Mouse (Mus musculus) c-Kit-positive CD71-positive TER-119-positive erythroid progenitor cells, embryonic 14.5 days (primary cell): ENCODE data around the gene Dusp18.
A peak's percentile ranks its signal among the peaks of the same experiment; 100 is the strongest.

ENCODE experiments used
- DNase-seq: peaks from one replicate; pipeline ENCODE4 v3.0.0-alpha.2; 2013; ENCODE audit warnings: low spot score

The Dusp18 gene

GRCm38 (mm10) chr11:3894406-3895281 lies at the start of gene Dusp18, which contains the start of gene 4921536K21Rik:
TSS of gene Dusp18 (plus strand) at chr11:3895240.
TSS of gene 4921536K21Rik (minus strand) at chr11:3895098.
- DNase-seq: peak; percentile 91

DNA sequence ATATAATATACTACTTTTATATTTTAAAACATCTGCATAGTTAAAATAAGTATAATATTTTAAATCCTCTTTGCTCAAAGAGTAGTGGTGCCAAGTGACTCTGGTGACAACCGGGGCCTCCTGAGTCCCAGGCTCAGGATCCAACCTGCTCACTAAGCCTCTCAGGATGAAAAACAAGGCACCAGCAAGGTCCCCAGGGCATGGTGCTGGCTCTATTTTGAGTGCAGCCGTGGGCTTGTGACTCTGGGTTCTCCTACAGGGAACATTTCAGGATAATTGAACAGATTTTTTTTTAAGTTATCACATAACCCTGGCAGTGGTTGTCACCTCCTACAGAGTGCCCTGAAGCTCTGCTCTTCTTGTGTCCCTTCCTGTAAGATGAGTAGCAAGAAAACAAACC lies 48.7 kb upstream of the Dusp18 start:
- no peak for DNase-seq

DNA sequence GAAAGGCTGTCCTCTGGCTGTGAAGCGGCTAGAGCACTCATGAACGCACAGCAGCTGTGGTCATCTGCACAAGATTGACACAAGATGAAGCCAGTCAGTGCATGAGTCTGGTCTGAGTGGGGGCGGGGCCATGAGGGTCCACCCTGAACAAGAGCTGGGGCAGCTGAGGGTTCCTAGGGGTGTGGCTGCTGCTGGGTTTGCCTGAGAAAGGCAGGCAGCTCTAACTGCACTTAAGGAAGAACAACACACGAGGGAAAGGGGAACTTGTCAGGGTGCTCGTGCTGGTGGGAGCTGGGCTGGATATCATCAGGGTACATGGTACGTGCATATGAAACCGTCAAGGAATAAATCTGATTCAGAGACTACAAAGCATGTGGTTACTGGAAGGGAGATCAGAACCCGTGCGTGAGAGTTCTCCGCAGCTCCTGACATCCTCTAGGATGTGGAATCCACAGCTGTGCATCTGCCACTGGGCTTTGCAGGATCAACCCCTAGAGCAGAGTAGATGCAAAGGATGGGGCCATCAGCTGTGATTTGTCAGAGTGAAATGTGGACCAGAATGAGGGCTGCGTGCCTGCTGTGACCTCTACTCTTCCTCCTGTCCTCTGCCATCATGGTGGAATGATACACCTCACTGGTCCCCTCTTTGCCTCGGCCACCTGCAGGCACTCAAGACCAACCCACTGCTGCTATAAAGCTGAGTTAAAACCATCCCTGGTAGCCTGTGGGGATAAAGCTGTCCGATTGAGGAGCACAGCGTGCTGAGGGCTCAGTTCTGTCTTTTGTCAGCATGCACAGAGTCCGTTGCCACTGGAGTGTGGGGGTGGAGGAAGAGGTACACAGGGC lies 45.3 kb upstream of the Dusp18 start:
- no peak for DNase-seq

DNA sequence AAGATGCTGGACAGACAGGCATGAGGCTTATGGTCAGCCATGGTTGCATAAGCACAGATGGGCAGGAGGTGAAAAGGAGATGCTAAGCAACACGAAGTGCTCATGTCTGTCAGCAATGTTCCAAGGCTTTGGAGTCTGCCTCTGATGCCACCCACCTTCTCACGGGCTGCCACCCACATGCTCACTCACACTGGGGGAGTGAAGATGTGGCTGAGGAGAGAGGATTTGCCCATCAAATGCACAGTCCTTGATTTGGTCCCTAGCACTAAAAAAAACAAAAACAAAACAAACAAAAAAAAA lies 44.8 kb upstream of the Dusp18 start:
- no peak for DNase-seq

GRCm38 (mm10) chr11:3850746-3851277 lies 44.2 kb upstream of the Dusp18 start:
- DNase-seq: no peak

DNA sequence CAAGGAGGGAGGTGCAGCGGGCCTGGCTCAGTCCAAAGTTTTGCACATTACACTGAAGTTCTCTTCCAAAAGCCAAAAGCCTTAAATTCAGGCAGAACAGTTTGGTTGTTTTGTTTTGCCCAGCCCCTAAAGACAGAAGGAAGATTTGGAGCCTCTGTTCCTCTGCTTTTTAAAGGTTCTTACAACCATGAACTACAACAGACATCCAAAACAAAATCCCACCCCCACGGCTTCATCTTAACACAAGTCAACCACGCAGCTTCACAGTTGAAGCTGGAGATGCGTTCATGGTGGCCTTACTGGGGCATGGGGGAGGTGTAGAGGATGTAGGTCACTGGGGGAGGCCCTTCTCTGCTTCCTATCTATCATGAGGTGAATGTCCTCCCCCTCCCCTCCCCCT lies 43.2 kb upstream of the Dusp18 start:
- DNase-seq: no peak

DNA sequence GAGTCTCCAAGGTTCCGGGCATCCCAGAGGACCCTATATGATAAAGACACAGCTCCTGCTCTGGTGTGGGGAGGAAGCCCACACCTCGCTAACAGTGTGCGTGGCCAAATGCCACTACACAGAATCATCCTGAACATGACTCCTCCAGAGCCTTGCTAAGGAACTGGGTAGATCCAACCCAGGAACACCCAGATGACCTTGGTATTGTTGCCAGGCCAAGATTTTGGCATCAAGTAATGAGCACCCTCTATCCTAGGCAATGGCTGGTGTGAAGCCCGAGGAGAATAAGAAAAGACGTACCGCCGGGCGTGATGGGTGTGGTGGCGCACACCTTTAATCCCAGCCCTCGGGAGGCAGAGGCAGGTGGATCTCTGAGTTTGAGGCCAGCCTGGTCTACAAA lies 42.0 kb upstream of the Dusp18 start:
- no peak for DNase-seq

GRCm38 (mm10) chr11:3853481-3854034 lies 41.5 kb upstream of the Dusp18 start:
- no peak for DNase-seq

DNA sequence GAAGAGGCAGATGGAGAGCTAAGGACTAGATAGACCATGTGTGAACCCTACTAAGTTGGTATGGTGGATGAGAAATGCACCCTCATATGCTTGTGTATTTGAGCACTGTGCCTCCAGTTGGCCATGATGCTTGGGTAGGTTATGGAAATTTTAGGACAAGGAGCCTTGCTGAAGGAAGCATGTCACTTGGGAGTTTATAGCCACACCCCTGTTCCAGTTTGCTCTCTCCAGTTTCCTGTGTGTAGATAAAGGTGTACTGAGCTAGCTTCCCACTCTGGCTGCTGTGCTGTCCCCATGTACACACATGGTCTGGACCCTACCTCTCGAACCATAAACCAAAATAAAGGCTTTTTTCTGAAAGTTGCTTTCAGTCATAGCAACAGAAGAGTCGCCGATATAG lies 40.9 kb upstream of the Dusp18 start:
- no peak for DNase-seq

- no peak for DNase-seq
Observed at GRCm38 (mm10) chr11:3855846-3856245, 39.2 kb upstream of the Dusp18 start.

GRCm38 (mm10) chr11:3857902-3858301 lies 37.1 kb upstream of the Dusp18 start:
- DNase-seq: no peak

GRCm38 (mm10) chr11:3859778-3860177 lies 35.3 kb upstream of the Dusp18 start:
- no peak for DNase-seq

DNA sequence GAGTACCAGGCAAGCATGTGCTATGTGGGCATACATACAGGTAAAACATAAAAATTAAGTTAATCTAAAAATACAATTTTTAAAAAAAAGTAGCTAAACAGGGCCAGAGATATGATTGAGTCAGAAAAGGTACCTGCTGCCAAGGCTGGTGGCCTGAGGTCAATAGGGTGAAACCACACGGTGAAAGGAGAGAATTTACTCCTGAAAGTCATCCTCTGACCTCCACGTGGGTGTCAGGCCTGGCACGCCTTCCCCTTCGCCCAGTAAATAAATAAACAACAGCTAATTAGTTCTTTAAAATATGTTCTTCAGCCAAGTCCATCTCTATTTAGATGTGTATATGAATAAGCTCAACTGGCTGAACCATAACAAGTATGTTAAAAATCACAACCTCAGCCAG lies 34.7 kb upstream of the Dusp18 start:
- DNase-seq: no peak

DNA sequence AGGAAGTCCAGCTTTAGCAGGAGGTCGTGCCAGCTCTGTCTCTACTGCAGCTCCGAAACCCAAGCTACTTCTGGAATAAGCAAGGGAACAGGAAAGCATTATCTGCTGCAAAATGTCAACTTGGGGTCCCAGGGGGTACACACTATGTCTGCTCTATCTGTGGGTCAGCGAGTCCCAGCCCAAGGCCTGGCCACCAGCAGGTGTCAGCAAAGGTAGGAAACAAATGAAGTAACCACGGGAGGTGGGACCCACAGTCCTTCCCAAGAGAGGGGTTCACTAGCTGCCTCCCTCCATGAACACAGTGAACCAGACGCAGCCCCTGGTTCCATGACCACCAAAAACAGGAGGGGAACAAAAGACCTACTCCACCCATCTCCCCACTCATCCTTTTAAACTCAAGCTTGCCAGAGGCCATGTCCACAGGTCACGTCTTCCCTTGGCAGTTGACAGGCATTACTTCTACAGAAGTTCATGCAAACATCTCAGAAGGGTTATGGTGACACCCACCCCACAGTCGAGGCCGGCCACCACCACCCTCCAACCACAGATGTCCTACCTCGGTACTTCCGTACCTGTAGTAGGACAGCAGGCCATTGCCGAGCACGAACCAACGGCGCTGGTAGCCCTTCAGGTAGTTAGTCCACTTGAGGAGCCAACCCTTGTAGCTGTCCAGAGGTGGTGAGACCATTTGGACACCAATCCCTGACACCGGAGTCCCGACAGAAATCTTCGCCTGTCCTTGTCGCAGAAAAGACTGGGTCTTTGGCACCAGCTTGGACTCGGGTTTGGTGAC lies 32.2 kb upstream of the Dusp18 start:
- DNase-seq: no peak

DNA sequence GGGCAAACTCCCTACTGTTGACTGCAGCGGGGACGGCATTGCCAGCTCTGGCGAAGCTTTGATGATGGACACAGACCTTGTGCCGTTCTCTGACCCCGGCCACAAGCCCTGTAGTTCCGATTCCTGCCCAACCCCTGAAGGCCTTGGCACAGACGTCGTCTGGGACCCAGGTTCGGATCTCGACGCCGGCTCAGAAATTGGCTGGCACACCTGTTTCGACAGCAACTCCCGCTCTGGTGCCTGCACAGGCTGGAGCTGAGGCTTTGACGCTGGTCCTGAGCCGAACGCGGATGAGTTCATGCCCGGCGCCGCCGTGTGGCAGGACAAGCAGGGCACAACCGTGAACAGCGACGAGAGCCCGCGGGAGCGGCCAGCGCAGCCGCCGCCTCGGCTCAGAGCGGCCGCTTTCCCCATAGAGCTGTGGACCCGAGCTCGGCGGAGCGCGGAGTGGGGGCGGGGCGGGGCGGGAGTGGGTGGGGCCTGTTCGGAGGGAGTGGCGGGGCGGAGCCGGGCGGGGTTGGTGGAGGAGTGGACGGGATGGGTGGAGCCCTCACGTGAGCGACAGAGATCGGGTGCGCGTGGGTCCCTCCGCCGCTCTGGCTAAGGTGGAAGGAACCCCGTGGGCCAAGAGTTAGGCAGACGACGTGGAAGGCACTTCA lies 31.5 kb upstream of the Dusp18 start, which contains the start of gene Osbp2:
Gene Osbp2, minus strand, starts transcription at position 450 of the 659 bp plus-strand sequence.
- DNase-seq: peak; percentile 51

DNA sequence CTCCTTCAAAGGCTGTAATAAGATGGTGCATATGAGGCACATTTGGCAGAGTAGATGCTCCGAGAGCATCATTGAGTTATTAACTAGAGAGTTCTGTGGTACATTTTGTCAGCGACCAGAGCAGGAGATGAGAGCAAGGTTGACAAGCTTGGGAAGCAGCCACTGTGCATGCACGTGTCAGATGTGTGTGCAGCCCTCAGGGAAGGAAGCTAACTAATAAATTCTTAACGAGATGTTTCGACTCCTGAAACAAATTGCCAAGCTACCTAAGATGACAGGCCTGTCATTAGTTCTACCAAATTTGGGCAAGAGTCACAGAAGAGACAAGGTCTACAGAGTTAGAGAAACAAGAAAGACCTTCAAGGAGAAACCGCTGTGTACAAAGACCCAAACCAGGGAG lies 30.7 kb upstream of the Dusp18 start:
- no peak for DNase-seq

DNA sequence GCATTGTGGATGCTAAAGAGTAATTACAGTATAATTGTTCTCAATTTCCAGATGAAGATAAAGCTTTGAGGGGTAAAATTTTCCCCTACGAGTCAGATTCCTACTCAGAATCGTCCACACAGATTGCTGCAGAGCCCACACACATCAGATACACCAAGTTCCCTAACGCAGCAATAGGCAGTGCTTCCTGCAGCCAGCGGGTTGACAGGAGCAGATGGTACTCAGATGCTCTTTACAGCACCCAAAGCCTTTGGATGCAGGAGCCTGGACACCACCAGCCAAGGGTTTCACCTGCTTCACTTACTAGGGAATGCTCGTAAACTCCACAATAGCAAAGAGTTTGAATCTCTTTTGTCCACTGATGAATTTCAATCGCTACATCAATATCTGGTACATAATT lies 18.6 kb upstream of the Dusp18 start:
- DNase-seq: no peak

GRCm38 (mm10) chr11:3878660-3879059 lies 16.4 kb upstream of the Dusp18 start:
- no peak for DNase-seq

- peak; percentile 68 for DNase-seq
Observed at GRCm38 (mm10) chr11:3879836-3880235, 15.2 kb upstream of the Dusp18 start.

DNA sequence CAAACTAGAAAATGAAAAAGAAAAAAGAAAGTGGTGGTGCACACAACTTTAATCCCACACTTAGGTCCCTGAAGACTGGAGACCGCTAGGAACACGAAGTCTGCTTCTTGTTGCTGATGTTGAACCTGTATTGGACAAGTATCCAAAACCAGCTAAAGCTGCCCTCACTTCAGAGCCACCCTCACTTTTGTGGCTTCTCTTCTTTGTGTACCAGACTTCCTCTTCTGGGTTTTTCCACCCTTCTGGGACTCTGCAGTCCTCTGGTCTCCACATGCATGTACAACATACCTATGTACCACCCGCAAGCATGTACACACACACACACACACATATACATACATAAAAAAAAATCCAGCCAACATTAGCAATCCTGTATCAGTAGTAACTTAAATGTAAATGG lies 11.3 kb upstream of the Dusp18 start:
- DNase-seq: no peak

- peak; percentile 43 for DNase-seq
Observed at GRCm38 (mm10) chr11:3887331-3887730, 7.7 kb upstream of the Dusp18 start.
